Mouse (Mus musculus): Measurements from ENCODE around the gene Rcan1. TPM values are rescaled to one million over a fixed set of nuclear protein-coding genes. Genes with fewer than 3 reads are reported as not detected.
"Not testable (repeated sequence)": the region's sequence is repeated elsewhere in the genome, so short reads cannot be mapped to it uniquely, and the experiment has no call there.

Gene Rcan1
- polyA plus RNA-seq, 1 experiment from 2014 or later = 34.3 TPM

- Histone ChIP-seq H3K27ac (no peak overlapping the region), H3K36me3 (ENCODE audit: poor library complexity, severe bottlenecking) (peaks cover 11% of the 10 kb centered on the region; the same call in 1 of the 2 replicates)
- 13% methylated on average over 6 of the region's 6 CpGs for WGBS
Measured at GRCm38 (mm10) chr16:92426708-92427107, 44.0 kb downstream of the Rcan1 start.

GRCm38 (mm10) chr16:92425875-92426274 lies 44.8 kb downstream of the Rcan1 start:
- no peak for ATAC-seq
- WGBS = 56% methylated on average over 11 of the region's 11 CpGs
- Histone ChIP-seq H3K27me3 (no peaks in the 10 kb centered on the region), H3K27ac (no peak overlapping the region), H3K9ac (no peak overlapping the region), H3K36me3 (ENCODE audit: poor library complexity, severe bottlenecking) (0 out of 2 replicates have a peak, but pooled peaks cover 2% of the 10 kb centered on the region), H3K4me1 (peaks cover 43% of the 10 kb centered on the region), H3K4me2 (no peak overlapping the region), H3K4me3 (no peak overlapping the region), H3K9me3 (replicated peaks) (no peaks in the 10 kb centered on the region)

More at GRCm38 (mm10) chr16:92426708-92427107, 44.0 kb downstream of the Rcan1 start:
- no peaks in the 10 kb centered on the region for H3K27me3 ChIP-seq
- peaks cover 36% of the 10 kb centered on the region for H3K4me1 ChIP-seq
- ATAC-seq = no peak
- no peak overlapping the region for H3K4me2 ChIP-seq
- H3K9me3 ChIP-seq (replicated peaks) = no peaks in the 10 kb centered on the region
- no peak overlapping the region for H3K9ac ChIP-seq
- no peak overlapping the region for H3K4me3 ChIP-seq

DNA sequence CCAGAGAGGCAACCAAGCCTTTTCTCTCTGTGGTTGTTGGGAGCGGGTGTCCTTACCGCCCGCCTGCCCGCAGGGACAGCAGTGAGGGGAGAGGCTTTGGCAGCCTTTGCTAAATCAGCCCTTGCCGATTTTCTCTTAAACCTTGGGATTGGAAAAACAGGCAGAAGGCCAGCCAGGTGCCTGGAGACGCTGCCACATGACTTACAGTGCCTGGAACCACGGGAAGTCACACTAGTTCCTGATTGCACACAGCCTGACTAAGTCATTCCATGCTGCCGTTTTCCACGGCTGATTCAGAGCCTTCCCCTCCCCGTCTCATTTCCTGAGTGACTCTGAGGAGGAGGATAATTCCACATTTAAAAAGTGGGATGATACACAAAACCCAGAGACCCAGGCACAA lies 47.3 kb downstream of the Rcan1 start:
- Histone ChIP-seq H3K4me3 (no peak overlapping the region), H3K27me3 (no peaks in the 10 kb centered on the region), H3K9ac (no peak overlapping the region), H3K36me3 (ENCODE audit: poor library complexity, severe bottlenecking) (no peaks in the 10 kb centered on the region), H3K4me1 (peaks cover 36% of the 10 kb centered on the region), H3K27ac (no peak overlapping the region), H3K4me2 (no peak overlapping the region), H3K9me3 (replicated peaks) (no peaks in the 10 kb centered on the region)
- 65% methylated on average over 10 of the region's 10 CpGs for WGBS
- ATAC-seq = no peak

GRCm38 (mm10) chr16:92422435-92423362 lies 48.0 kb downstream of the Rcan1 start:
- H3K27me3 ChIP-seq = no peaks in the 10 kb centered on the region
- no peak overlapping the region for H3K27ac ChIP-seq
- 86% methylated on average over 13 of the region's 13 CpGs for WGBS
- H3K4me3 ChIP-seq = no peak overlapping the region
- peaks cover 29% of the 10 kb centered on the region for H3K4me1 ChIP-seq
- no peak for ATAC-seq
- H3K4me2 ChIP-seq = no peak overlapping the region
- no peaks in the 10 kb centered on the region for H3K36me3 ChIP-seq (ENCODE audit: poor library complexity, severe bottlenecking)
- H3K9me3 ChIP-seq (replicated peaks) = no peaks in the 10 kb centered on the region
- no peak overlapping the region for H3K9ac ChIP-seq

DNA sequence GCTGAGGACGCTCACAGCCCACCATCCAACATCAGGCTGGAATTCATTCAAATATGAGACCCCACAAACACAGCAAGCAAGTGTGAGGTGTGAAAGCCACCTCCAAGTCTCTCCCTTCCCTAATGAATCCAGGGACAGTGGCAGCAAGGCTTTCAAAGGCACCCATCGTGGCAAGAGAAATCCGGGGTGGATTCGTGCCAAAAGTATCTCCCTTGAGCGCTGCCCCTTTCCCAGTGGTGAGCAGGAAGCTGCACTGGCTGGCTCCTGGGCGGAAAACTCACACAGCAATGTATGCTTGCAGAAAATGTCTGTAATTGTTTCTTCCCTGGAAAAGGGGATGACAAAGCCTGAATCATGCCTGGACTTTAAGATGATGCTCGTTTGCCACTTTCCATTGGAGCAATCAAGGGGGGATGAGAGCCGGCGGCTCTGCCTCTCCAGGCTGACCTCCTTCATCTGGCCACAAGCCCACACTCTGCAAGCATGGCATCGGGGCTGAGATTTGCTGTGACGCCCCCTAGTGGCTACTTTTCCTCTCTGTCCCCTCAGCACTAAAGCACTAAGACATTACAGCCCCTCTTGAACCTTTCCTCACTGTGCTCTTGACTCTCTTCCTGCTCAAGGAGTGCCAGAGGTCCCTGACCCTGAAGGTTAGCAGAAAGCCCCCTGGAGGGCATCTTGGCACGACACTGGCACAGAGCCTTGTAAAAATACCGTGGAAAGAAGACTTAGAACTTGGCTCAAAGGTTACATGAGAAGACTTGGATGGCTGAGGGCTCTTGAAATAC lies 49.3 kb downstream of the Rcan1 start:
- Histone ChIP-seq H3K9me3 (replicated peaks) (no peaks in the 10 kb centered on the region), H3K27ac (no peak overlapping the region), H3K9ac (no peak overlapping the region), H3K27me3 (no peaks in the 10 kb centered on the region), H3K4me3 (no peak overlapping the region), H3K36me3 (ENCODE audit: poor library complexity, severe bottlenecking) (no peaks in the 10 kb centered on the region), H3K4me2 (no peak overlapping the region), H3K4me1 (peaks cover 16% of the 10 kb centered on the region)
- no peak for ATAC-seq
- 58% methylated on average over 13 of the region's 13 CpGs for WGBS

GRCm38 (mm10) chr16:92420641-92421040 lies 50.0 kb downstream of the Rcan1 start:
- Histone ChIP-seq H3K9ac (no peak overlapping the region), H3K27me3 (no peaks in the 10 kb centered on the region), H3K27ac (no peak overlapping the region), H3K36me3 (ENCODE audit: poor library complexity, severe bottlenecking) (no peaks in the 10 kb centered on the region), H3K9me3 (replicated peaks) (no peaks in the 10 kb centered on the region), H3K4me3 (no peak overlapping the region), H3K4me2 (no peak overlapping the region), H3K4me1 (peaks cover 10% of the 10 kb centered on the region; the same call in 1 of the 2 replicates)
- WGBS = 94% methylated on average over 5 of the region's 5 CpGs
- ATAC-seq = no peak

GRCm38 (mm10) chr16:92419099-92419498 lies 51.6 kb downstream of the Rcan1 start:
- WGBS = 94% methylated on average over 12 of the region's 12 CpGs
- no peak overlapping the region for H3K4me2 ChIP-seq
- no peaks in the 10 kb centered on the region for H3K36me3 ChIP-seq (ENCODE audit: poor library complexity, severe bottlenecking)
- no peaks in the 10 kb centered on the region for H3K9me3 ChIP-seq (replicated peaks)
- ATAC-seq = no peak
- H3K27ac ChIP-seq = no peak overlapping the region
- no peaks in the 10 kb centered on the region for H3K27me3 ChIP-seq
- no peak overlapping the region for H3K9ac ChIP-seq
- H3K4me3 ChIP-seq = no peak overlapping the region
- peaks cover 10% of the 10 kb centered on the region; the same call in 1 of the 2 replicates for H3K4me1 ChIP-seq

GRCm38 (mm10) chr16:92417267-92417666 lies 53.4 kb downstream of the Rcan1 start:
- no peaks in the 10 kb centered on the region for H3K9me3 ChIP-seq (replicated peaks)
- no peaks in the 10 kb centered on the region for H3K36me3 ChIP-seq (ENCODE audit: poor library complexity, severe bottlenecking)
- no peak overlapping the region for H3K27ac ChIP-seq
- no peak overlapping the region for H3K9ac ChIP-seq
- no peaks in the 10 kb centered on the region for H3K27me3 ChIP-seq
- 95% methylated on average over 2 of the region's 2 CpGs for WGBS
- no peak overlapping the region for H3K4me2 ChIP-seq
- ATAC-seq = no peak
- peaks cover 20% of the 10 kb centered on the region for H3K4me1 ChIP-seq
- no peak overlapping the region for H3K4me3 ChIP-seq

DNA sequence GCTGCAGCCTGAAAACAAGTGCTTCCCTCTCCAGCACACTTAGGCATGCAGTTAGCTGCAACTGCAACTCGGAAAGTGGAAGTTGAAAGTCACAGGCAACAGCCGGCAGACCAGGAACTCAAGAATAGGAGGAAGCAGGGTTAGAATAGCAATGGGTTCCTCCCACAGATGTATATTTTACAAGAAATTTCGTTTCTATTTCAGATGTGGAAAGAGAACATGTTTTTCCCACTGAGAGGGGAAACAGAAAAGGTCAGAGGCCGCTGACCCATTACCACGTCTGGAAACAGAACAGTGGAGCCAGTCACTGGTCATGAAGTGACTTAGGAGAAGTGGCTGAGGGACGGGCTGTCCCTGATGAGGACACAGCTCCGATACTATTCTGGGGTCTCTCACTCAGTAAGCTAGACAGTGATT lies 55.0 kb downstream of the Rcan1 start:
- WGBS = 64% methylated on average over 7 of the region's 7 CpGs
- H3K9ac ChIP-seq = no peak overlapping the region
- no peaks in the 10 kb centered on the region for H3K9me3 ChIP-seq (replicated peaks)
- no peak overlapping the region for H3K4me2 ChIP-seq
- ATAC-seq = no peak
- H3K27ac ChIP-seq = no peak overlapping the region
- H3K4me1 ChIP-seq = peaks cover 17% of the 10 kb centered on the region
- H3K4me3 ChIP-seq = no peak overlapping the region
- no peaks in the 10 kb centered on the region for H3K36me3 ChIP-seq (ENCODE audit: poor library complexity, severe bottlenecking)
- H3K27me3 ChIP-seq = no peaks in the 10 kb centered on the region

GRCm38 (mm10) chr16:92415038-92415437 lies 55.6 kb downstream of the Rcan1 start:
- H3K36me3 ChIP-seq (ENCODE audit: poor library complexity, severe bottlenecking); H3K9me3 ChIP-seq (replicated peaks); H3K4me2 ChIP-seq; H3K9ac ChIP-seq; H3K27ac ChIP-seq; H3K27me3 ChIP-seq; H3K4me3 ChIP-seq; ATAC-seq: not testable (repeated sequence)
- peaks cover 17% of the 10 kb centered on the region for H3K4me1 ChIP-seq
- WGBS = 40% methylated on average over 6 of the region's 6 CpGs

DNA sequence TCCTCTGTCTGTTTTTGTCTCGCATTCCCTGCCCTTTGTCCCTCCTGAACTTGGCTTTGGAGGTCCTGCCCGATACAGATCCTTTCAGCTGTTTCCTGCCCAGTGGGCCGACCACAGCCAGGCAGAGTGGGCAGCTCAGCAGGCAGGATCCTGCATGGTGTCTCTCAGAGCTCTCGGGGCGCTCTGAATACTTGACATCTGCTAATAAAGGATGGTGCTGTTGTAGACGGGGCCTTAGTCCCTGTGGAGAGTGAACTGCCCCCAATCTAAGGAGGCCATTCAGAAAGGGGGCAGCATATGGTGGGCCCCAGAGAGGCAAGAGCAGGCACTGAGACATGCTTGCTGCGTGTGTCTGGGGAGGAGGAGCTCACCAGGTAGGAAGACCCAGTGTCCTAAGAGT lies 57.8 kb downstream of the Rcan1 start:
- Histone ChIP-seq H3K27me3 (no peaks in the 10 kb centered on the region), H3K4me3 (no peak overlapping the region), H3K9ac (0 out of 2 replicates have a peak overlapping the region, but pooled peaks have one; percentile 34), H3K27ac (0 out of 2 replicates have a peak overlapping the region, but pooled peaks have one; percentile 19), H3K36me3 (ENCODE audit: poor library complexity, severe bottlenecking) (no peaks in the 10 kb centered on the region), H3K4me1 (peaks cover 17% of the 10 kb centered on the region), H3K4me2 (no peak overlapping the region), H3K9me3 (replicated peaks) (no peaks in the 10 kb centered on the region)
- WGBS = 18% methylated on average over 7 of the region's 7 CpGs
- ATAC-seq = peak; percentile 41; the same call in 1 of the 2 replicates
